Mouse (Mus musculus): ENCODE results near the gene Lancl1.

Gene Lancl1

DNA sequence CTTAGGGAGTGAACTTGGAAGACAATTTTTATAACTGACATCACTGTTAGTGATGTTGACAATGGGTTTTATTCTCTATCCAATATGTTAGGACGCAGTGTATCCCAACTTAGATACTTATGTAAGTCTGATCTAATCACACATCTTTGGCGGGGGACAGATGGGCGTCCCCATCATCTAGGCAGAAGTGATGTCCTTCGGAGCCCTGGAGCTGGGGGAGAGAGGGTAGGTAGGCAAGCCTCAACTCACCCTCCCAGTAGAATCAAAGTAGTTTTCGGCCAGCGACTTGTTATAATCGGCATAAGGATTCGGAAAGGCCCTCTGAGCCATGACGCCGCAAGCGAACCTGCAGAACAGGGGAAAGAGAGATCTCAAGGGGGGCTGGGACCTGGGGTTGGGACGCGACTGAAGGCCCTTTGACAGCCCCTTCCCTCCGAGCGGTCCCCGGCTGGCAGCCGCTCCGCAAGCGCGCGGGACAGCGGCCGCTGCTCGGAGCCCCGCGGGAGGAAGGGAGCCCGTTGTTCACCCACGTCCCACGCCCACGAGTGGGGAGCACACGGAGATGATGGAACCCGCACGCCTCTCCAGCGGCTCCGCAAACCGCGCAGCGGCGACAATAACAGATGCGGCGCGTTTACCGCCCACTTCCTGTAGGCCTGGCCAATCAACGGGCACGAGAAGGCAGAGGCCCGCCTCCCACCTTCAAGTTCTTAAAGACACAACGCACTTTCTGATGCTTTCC, at the start of gene Lancl1:
Lancl1 (minus strand) TSS at position 627 of the 742 bp plus-strand sequence.
- peak; percentile 98 for ATAC-seq (ENCODE audit: low TSS enrichment)

DNA sequence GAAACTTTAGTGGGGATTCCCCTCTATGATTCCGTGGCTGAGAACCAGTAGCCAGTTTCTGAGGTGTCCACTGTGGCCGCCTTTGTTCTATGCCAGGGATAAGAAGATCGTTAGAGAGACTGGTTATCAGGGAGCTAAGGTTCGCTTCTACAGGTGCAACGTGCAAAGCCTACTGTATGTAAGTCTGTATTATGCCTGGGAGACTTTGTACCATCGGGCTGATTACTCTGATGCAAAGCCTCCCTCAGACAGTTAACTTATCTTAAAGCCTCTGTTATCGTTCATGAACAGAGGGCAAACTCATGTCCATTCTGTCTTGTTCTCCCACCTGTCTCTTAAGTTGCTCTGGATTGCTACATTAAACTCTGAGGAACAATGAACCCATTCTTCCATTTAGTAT, 40.5 kb upstream of the Lancl1 start:
- no peak for ATAC-seq (ENCODE audit: low TSS enrichment)

- no peak for ATAC-seq (ENCODE audit: low TSS enrichment)
These were observed 40.0 kb upstream of the Lancl1 start for GRCm38 (mm10) chr1:67078666-67079065.

DNA sequence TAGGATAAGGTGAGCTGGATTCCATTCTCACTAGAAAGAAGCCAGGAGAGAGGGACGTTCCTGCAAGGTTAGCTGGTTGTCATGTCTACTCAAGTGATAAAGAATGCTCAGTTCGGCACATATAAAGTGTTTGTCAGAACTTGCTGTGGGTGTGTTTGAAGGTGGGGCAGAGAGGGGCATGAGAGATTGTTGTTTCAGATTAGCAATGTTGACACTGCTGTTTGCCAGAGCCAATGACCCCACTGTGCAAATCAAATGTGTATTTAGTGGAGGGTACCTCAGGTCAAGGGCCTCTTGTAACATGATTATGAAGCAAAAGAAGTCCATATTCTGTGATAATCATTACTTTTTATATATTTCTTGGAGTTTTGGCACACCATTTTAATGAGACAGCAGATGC, 39.1 kb upstream of the Lancl1 start:
- no peak for ATAC-seq (ENCODE audit: low TSS enrichment)

- no peak for ATAC-seq (ENCODE audit: low TSS enrichment)
These were observed 28.9 kb upstream of the Lancl1 start for GRCm38 (mm10) chr1:67067561-67067960.

DNA sequence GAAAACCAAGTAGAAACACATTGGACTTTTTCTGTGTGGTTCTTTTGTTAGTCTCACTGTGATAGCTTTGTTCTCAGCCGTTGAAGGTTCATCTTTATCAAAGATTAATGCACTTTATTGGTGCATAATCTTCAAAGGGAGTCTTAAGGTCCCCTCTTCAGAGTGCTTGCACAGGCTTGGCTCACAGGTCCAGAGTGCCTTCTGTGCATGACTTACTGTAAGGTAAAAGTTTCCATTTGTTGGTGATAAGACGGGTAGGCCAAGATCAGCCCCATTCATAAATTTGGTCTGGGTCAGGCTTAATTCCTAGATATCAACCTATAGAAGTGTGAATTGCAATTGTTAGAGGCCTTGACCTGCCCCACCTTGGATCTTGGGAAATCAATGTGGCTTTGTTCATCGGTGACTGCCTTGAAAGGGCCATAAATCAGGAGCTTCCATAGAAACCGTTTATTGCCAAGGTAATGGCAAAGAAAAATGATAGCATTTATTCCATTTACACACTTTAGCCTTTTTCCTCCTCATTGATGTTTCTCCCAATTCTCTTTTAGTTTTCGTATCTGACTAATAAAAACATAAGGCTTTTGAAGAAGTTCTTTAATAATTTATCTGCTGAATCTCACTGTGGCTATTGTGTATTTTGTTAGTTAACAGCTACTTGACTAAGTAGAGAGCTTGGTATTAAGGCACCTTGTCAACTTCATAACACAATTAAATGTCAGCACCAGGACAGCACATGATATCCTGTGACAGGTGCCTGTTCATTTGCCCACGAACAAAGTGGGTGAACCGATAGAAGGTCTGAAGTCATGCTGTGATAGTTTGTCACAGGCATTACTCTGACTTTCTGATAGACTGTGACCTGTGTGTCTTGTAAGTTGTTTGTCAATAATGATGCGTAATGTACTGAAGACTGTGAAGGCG, 26.9 kb upstream of the Lancl1 start:
- ATAC-seq (ENCODE audit: low TSS enrichment): no peak

GRCm38 (mm10) chr1:67061456-67062085, 22.9 kb upstream of the Lancl1 start:
- ATAC-seq (ENCODE audit: low TSS enrichment): peak; percentile 99

- ATAC-seq (ENCODE audit: low TSS enrichment): no peak
These were observed 17.1 kb upstream of the Lancl1 start for GRCm38 (mm10) chr1:67055816-67056215.

- ATAC-seq (ENCODE audit: low TSS enrichment): no peak
These were observed 14.0 kb upstream of the Lancl1 start for GRCm38 (mm10) chr1:67052721-67053120.

DNA sequence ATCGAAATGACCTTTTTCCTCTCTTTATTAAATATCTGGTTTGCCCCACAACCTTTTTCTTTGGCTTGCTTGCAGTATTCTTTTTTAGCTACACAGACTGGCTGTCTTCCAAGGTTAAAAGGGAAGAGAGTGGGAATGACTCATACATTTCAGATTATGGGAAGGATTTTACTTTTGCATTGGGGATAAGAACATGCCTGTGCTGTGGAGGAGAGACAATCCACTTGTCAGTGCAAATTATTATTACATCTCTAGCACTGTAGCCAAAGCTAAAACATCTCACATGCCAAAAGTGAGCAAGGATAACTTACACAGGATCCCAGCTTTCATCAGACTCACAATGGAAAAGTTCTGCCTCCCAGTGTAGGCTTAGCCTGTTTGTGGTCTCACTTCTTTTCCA, 10.9 kb upstream of the Lancl1 start:
- ATAC-seq (ENCODE audit: low TSS enrichment): no peak

- no peak for ATAC-seq (ENCODE audit: low TSS enrichment)
These were observed 10.0 kb upstream of the Lancl1 start for GRCm38 (mm10) chr1:67048696-67049095.

DNA sequence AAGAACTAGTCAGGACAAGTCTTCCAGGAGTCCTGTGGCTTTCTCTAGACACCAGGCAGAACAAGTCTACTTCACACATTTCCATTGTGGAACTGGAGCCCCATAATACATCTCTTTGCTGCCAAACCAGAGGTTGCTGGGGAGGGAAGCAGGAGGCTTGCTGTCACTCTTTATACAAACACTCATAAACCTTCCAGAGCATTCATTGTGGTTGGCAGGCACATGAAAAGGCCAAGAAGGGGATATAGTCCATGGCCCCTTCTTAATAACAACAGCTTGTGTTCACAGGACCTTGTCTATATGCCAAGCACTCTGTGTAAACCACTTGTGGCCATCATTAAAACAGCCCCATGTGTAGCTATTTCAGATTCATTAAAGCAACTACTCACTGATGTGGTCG, 6.4 kb upstream of the Lancl1 start:
- no peak for ATAC-seq (ENCODE audit: low TSS enrichment)

DNA sequence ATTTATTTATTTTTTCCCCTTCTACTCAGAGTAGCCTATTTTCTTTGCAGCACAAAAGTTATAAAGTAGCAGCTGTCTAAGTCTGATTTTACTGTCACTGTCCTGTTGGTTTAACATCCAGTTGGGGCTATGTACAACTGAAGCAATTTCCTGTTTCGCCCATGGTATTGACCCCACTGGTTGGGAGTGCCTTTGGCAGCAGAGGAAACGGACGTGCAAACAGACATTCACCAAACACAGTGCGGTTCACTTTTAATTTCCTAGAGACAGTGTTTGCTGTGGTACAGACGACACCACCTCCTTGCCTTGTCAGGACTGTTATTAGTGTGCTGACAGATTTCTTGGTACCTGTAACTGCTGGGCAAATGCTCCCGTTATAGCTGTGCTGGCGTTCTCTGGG, 3.9 kb upstream of the Lancl1 start:
- no peak for ATAC-seq (ENCODE audit: low TSS enrichment)

GRCm38 (mm10) chr1:67039083-67039482, 411 bp upstream of the Lancl1 start:
- ATAC-seq (ENCODE audit: low TSS enrichment): peak; percentile 1

DNA sequence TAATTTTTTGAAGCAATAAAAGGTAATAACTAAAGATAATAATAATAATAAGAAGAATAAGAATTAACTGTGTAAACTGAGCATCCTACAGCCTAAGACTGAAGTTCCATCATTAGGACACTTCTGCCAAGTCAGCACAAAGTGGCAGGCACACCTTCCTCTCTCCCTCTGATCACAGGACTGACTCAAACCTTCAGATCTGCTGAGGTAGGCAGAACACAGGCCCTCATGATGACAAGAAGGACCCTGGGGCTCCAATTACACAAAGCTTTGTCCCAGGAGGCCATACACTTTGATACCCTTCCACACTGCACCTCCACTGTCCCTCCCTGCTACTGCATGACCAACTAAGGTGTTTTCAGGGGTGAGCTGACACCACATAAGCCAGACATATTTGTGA, 1.5 kb downstream of the Lancl1 start:
- ATAC-seq (ENCODE audit: low TSS enrichment): no peak

GRCm38 (mm10) chr1:67033278-67033677, 5.4 kb downstream of the Lancl1 start:
- peak; percentile 56 for ATAC-seq (ENCODE audit: low TSS enrichment)

GRCm38 (mm10) chr1:67026927-67027511, 11.7 kb downstream of the Lancl1 start:
- ATAC-seq (ENCODE audit: low TSS enrichment): no peak

- no peak for ATAC-seq (ENCODE audit: low TSS enrichment)
These were observed 12.5 kb downstream of the Lancl1 start for GRCm38 (mm10) chr1:67026142-67026541.

DNA sequence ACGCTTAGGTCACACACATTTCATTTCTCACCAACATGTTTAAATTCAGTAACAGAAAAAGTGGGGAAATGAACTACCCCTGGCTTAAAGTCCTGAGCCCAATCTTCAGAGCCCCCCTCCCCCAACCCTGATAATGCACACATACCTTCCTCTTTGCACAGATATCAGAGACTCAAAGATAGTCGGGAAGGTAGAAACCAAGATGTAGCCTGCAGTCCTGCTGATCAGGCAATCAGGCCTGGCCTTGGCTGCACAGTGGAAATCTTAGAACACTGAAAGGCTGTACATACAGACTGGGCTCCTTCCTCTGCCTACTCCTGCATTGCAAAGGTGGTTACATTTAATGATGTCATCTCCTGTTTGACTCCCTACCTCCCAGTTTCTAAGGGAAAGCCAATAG, 15.9 kb downstream of the Lancl1 start:
- ATAC-seq (ENCODE audit: low TSS enrichment): no peak

GRCm38 (mm10) chr1:67022051-67022450, 16.6 kb downstream of the Lancl1 start:
- no peak for ATAC-seq (ENCODE audit: low TSS enrichment)

DNA sequence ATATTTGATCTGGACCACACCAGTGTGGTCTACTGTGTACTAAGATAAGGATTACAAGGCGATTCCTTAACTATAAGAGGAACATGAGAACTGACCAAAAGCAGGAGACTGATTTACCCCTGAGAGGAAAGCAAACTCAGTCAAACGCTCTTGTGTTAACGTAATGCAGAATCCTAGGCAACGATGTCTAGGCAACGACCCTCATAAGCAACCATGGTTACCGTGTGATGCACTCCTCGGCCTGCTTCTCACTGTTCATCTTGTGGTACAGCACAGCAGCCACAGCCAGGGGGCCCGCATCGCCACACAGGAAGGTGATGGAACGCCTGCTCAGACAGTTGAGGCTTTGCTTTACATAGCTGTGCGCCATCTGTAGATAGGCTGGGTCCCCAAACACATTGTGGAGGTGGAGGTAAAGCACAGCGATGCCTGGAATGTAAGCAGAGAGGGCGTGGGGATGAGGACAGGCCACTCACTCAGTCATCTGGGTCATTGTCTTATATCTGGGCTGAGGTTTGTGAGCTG, 18.0 kb downstream of the Lancl1 start:
- peak; percentile 71 for ATAC-seq (ENCODE audit: low TSS enrichment)
